Mouse (Mus musculus): ENCODE measurements around the gene Cinp. TPM values are rescaled to one million over a fixed set of nuclear protein-coding genes. Genes with fewer than 3 reads are reported as not detected.
A peak's percentile ranks its signal among the peaks of the same experiment; 100 is the strongest.

The Cinp gene
- polyA plus RNA-seq, 1 experiment = 71.9 TPM

GRCm38 (mm10) chr12:110850929-110851256 lies 38.1 kb downstream of the Cinp start:
- Histone ChIP-seq H3K79me3 (ENCODE audit: low read depth) (no peaks in the 10 kb centered on the region), H3ac (ENCODE audit: control insufficient read depth, insufficient read length, low read depth) (peak overlapping the region; percentile 97), H3K36me3 (ENCODE audit: control insufficient read depth, insufficient read depth) (no peaks in the 10 kb centered on the region), H3K4me3 (ENCODE audit: insufficient read depth, poor library complexity, severe bottlenecking) (peak overlapping the region; percentile 75), H3K27me3 (ENCODE audit: control insufficient read depth, insufficient read depth, insufficient read length) (no peaks in the 10 kb centered on the region), H3K79me2 (ENCODE audit: control insufficient read depth, insufficient read depth) (peaks cover 11% of the 10 kb centered on the region)
- TF ChIP-seq CTCF (IDR thresholded peaks at IDR 0.05; ENCODE audit: control insufficient read depth, insufficient read depth, insufficient read length) (no peak), MYOG (IDR thresholded peaks at IDR 0.05; ENCODE audit: control insufficient read depth, extremely low read depth, insufficient read length) (no peak), CEBPB (IDR thresholded peaks at IDR 0.05; ENCODE audit: low read depth) (no peak), USF1 (IDR thresholded peaks at IDR 0.05; ENCODE audit: low read depth) (no peak), FOSL1 (IDR thresholded peaks at IDR 0.05; ENCODE audit: insufficient read depth, low read length, poor library complexity, severe bottlenecking) (no peak), MAX (IDR thresholded peaks at IDR 0.05) (no peak), MYOD1 (IDR thresholded peaks at IDR 0.05; ENCODE audit: control insufficient read depth, insufficient read length, low read depth) (no peak)

- H3K36me3 ChIP-seq (ENCODE audit: control insufficient read depth, insufficient read depth) = no peaks in the 10 kb centered on the region
- H3K27me3 ChIP-seq (ENCODE audit: control insufficient read depth, insufficient read depth, insufficient read length) = no peaks in the 10 kb centered on the region
- TF ChIP-seq MYOG (IDR thresholded peaks at IDR 0.05; ENCODE audit: control insufficient read depth, extremely low read depth, insufficient read length) = no peak
- TF ChIP-seq MYOD1 (IDR thresholded peaks at IDR 0.05; ENCODE audit: control insufficient read depth, insufficient read length, low read depth) = no peak
- H3K79me2 ChIP-seq (ENCODE audit: control insufficient read depth, insufficient read depth) = peaks cover 11% of the 10 kb centered on the region
- H3ac ChIP-seq (ENCODE audit: control insufficient read depth, insufficient read length, low read depth) = peak within 1 kb of the TSS; percentile 97
- H3K79me3 ChIP-seq (ENCODE audit: low read depth) = no peaks in the 10 kb centered on the region
- H3K4me3 ChIP-seq (ENCODE audit: insufficient read depth, poor library complexity, severe bottlenecking) = peak within 1 kb of the TSS; percentile 75
Measured at GRCm38 (mm10) chr12:110850010-110850928, 38.7 kb downstream of the Cinp start, which contains the start of gene Zfp839. Zfp839 (plus strand) TSS chr12:110850253.

DNA sequence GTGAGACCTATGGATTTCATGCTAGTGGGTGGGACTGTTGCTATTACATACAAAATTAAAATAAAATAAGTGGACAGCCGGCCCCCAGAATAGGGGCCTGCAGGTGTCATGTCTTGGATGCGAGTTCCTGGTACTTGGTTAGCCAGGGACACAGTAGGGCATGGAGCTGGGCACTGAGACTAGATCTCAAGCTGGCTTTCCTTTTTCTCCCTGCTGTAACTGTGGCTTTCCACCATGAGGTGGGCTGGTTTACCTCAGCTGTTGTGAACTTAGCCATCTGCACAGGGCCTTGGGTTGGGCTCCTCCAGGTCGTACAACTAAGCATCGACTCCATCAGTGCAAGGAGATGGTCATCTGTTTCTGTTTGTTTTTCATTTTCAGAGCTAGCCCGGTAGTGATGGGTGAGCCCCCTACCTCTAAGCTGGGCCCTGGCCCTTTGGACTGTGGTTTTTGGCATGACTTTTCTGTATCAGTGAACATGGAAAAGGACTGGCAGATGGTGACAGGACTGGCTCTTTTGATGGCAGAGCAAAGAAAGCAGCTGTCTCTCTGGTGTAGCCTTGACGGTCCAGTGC lies 42.7 kb downstream of the Cinp start:
- no peaks in the 10 kb centered on the region for H3K27me3 ChIP-seq (ENCODE audit: control insufficient read depth, insufficient read depth, insufficient read length)
- H3K79me3 ChIP-seq (ENCODE audit: low read depth) = no peaks in the 10 kb centered on the region
- no peaks in the 10 kb centered on the region for H3K36me3 ChIP-seq (ENCODE audit: control insufficient read depth, insufficient read depth)
- H3K4me3 ChIP-seq (ENCODE audit: insufficient read depth, poor library complexity, severe bottlenecking) = no peak overlapping the region
- no peak for TF ChIP-seq CEBPB (IDR thresholded peaks at IDR 0.05; ENCODE audit: low read depth)
- TF ChIP-seq CTCF (IDR thresholded peaks at IDR 0.05; ENCODE audit: control insufficient read depth, insufficient read depth, insufficient read length) = no peak
- TF ChIP-seq MYOG (IDR thresholded peaks at IDR 0.05; ENCODE audit: control insufficient read depth, extremely low read depth, insufficient read length) = no peak
- no peak for TF ChIP-seq FOSL1 (IDR thresholded peaks at IDR 0.05; ENCODE audit: insufficient read depth, low read length, poor library complexity, severe bottlenecking)
- no peak for TF ChIP-seq USF1 (IDR thresholded peaks at IDR 0.05; ENCODE audit: low read depth)
- H3ac ChIP-seq (ENCODE audit: control insufficient read depth, insufficient read length, low read depth) = no peak overlapping the region
- peaks cover 9% of the 10 kb centered on the region for H3K79me2 ChIP-seq (ENCODE audit: control insufficient read depth, insufficient read depth)

DNA sequence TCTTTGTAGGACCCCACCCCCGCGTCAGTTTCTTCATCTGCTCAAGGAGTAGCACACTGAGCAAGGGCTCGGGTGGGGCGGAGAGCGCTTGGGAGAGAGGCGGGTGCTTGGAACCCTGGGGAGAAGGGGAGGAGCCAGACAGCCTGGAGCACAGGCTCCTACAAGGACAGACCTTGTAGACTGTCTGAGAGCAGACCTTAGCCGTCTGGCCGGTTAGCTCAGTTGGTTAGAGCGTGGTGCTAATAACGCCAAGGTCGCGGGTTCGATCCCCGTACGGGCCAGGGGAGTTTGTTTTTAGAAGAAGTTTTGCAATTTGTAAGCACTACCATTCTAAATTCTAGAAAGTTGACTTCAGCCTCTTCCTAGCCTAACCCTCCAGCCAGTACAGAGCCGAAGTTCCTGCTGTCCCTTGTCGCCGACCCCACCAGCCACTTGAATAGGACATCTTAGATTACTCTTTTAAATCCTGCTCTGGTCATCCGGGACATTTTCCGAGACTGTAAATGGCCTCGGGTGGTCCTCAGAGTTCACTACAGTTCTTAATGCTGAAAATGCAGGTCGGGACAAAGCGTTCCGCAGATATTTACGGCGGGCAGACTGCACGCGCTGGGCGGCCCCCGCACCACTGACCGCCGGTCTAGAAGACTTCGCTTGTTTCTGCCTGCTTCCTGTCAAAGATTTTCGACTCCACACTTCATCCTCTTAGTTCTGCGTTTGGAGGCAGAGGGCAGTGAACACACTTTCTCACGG lies 43.6 kb downstream of the Cinp start:
- no peaks in the 10 kb centered on the region for H3K36me3 ChIP-seq (ENCODE audit: control insufficient read depth, insufficient read depth)
- no peaks in the 10 kb centered on the region for H3K27me3 ChIP-seq (ENCODE audit: control insufficient read depth, insufficient read depth, insufficient read length)
- H3K4me3 ChIP-seq (ENCODE audit: insufficient read depth, poor library complexity, severe bottlenecking) = peak overlapping the region; percentile 65
- H3K79me3 ChIP-seq (ENCODE audit: low read depth) = no peaks in the 10 kb centered on the region
- H3K79me2 ChIP-seq (ENCODE audit: control insufficient read depth, insufficient read depth) = no peaks in the 10 kb centered on the region
- no peak for TF ChIP-seq FOSL1 (IDR thresholded peaks at IDR 0.05; ENCODE audit: insufficient read depth, low read length, poor library complexity, severe bottlenecking)
- TF ChIP-seq CTCF (IDR thresholded peaks at IDR 0.05; ENCODE audit: control insufficient read depth, insufficient read depth, insufficient read length) = no peak
- TF ChIP-seq CEBPB (IDR thresholded peaks at IDR 0.05; ENCODE audit: low read depth) = no peak
- no peak for TF ChIP-seq MYOD1 (IDR thresholded peaks at IDR 0.05; ENCODE audit: control insufficient read depth, insufficient read length, low read depth)
- TF ChIP-seq USF1 (IDR thresholded peaks at IDR 0.05; ENCODE audit: low read depth) = no peak
- no peak for TF ChIP-seq MYOG (IDR thresholded peaks at IDR 0.05; ENCODE audit: control insufficient read depth, extremely low read depth, insufficient read length)
- peak overlapping the region; percentile 62 for H3ac ChIP-seq (ENCODE audit: control insufficient read depth, insufficient read length, low read depth)

- H3ac ChIP-seq (ENCODE audit: control insufficient read depth, insufficient read length, low read depth) = peak overlapping the region; percentile 62
- no peaks in the 10 kb centered on the region for H3K27me3 ChIP-seq (ENCODE audit: control insufficient read depth, insufficient read depth, insufficient read length)
- H3K79me3 ChIP-seq (ENCODE audit: low read depth) = no peaks in the 10 kb centered on the region
- no peaks in the 10 kb centered on the region for H3K36me3 ChIP-seq (ENCODE audit: control insufficient read depth, insufficient read depth)
- TF ChIP-seq CEBPB (IDR thresholded peaks at IDR 0.05; ENCODE audit: low read depth) = no peak
- peak; percentile 51 for TF ChIP-seq MAX (IDR thresholded peaks at IDR 0.05)
- H3K4me3 ChIP-seq (ENCODE audit: insufficient read depth, poor library complexity, severe bottlenecking) = peak overlapping the region; percentile 65
- H3K79me2 ChIP-seq (ENCODE audit: control insufficient read depth, insufficient read depth) = no peaks in the 10 kb centered on the region
Measured at GRCm38 (mm10) chr12:110844227-110845130, 44.5 kb downstream of the Cinp start.
